Mouse (Mus musculus) kidney, adult 2 months (tissue): ENCODE results near the gene Six6. TPM values are rescaled to one million over a fixed set of nuclear protein-coding genes. Genes with fewer than 3 reads are reported as not detected.

Experiments
- DNase-seq: peaks from one replicate; pipeline ENCODE4 v3.0.0; 2021
- H3K27ac ChIP-seq: fragments of 200-500 bp; 2 replicates; pipeline ENCODE4 v1.5.1; 2012; ENCODE audit warnings: low read depth, low read length, control low read depth, inconsistent platforms; ENCODE audit not compliant: insufficient read depth
- H3K27me3 ChIP-seq: fragments of 200-500 bp; replicated peaks from 2 replicates; pipeline ENCODE4 v1.6.1; 2012; ENCODE audit warnings: mild to moderate bottlenecking, moderate library complexity, low read length, inconsistent platforms; ENCODE audit not compliant: control insufficient read depth, insufficient read depth
- H3K36me3 ChIP-seq: fragments of 200-500 bp; 2 replicates; pipeline ENCODE4 v1.6.1; 2012; ENCODE audit warnings: mild to moderate bottlenecking, moderate library complexity, low read length, inconsistent platforms; ENCODE audit not compliant: control insufficient read depth, insufficient read depth
- H3K4me1 ChIP-seq: fragments of 200-500 bp; 2 replicates; pipeline ENCODE4 v1.6.1; 2011; ENCODE audit warnings: low read length; ENCODE audit not compliant: control insufficient read depth, insufficient read depth
- H3K4me3 ChIP-seq: fragments of 200-500 bp; 2 replicates; pipeline ENCODE4 v1.5.1; 2011; ENCODE audit warnings: mild to moderate bottlenecking, low read depth, low read length, control low read depth; ENCODE audit not compliant: insufficient read depth
- CTCF ChIP-seq: fragments of 200-500 bp; conservative IDR thresholded peaks from 2 replicates; pipeline ENCODE4 v1.5.1; 2011; ENCODE audit warnings: low read depth, mild to moderate bottlenecking, control low read depth, low read length, moderate library complexity, mixed read lengths; ENCODE audit not compliant: insufficient read depth, insufficient read length
- POLR2A ChIP-seq: fragments of 200-500 bp; IDR thresholded peaks from one replicate; pipeline ENCODE4 v1.6.1; 2011; ENCODE audit warnings: low read depth, low read length, control low read depth
- WGBS: fragments of 180-500 bp; shearing (Covaris S2); methylation state at CpG from one replicate; pipeline ENCODE4 v1.1.7; 2018; 5-methylcytosine and 5-hydroxymethylcytosine counted together
- polyA plus RNA-seq: library from polyadenylated mRNA; depleted of rRNA; stranded (reverse); fragments of >200 nt; gene quantifications from 2 replicates; pipeline ENCODE4 v1.2.3, GENCODE M21; 2012; rRNA removed

The Six6 gene
- polyA plus RNA-seq: not detected in 2 replicates

- Histone ChIP-seq H3K27me3 (peaks cover 14% of the 10 kb centered on the region), H3K36me3 (no peaks in the 10 kb centered on the region), H3K27ac (no peak within 1 kb of the TSS), H3K4me1 (no peaks in the 10 kb centered on the region), H3K4me3 (no peak within 1 kb of the TSS)
- DNase-seq: no peak
- TF ChIP-seq CTCF (no peak), POLR2A (no peak)
- WGBS: under 1% methylated on average over 28 of the region's 28 CpGs
Observed at GRCm38 (mm10) chr12:72939616-72940015, at the start of gene Six6. TSS of gene Six6 (plus strand) at chr12:72939892.

GRCm38 (mm10) chr12:72917159-72917993 lies 22.3 kb upstream of the Six6 start:
- WGBS: 20% methylated on average over 45 of the region's 48 CpGs
- Histone ChIP-seq H3K4me3 (no peak overlapping the region), H3K4me1 (no peaks in the 10 kb centered on the region), H3K36me3 (no peaks in the 10 kb centered on the region), H3K27ac (no peak overlapping the region), H3K27me3 (peaks cover 4% of the 10 kb centered on the region; the same call in 1 of the 2 replicates)
- TF ChIP-seq POLR2A (no peak), CTCF (no peak)
- no peak for DNase-seq

GRCm38 (mm10) chr12:72936751-72937150 lies 2.9 kb upstream of the Six6 start:
- 36% methylated on average over 8 of the region's 8 CpGs for WGBS
- no peak overlapping the region for H3K27ac ChIP-seq
- peaks cover 9% of the 10 kb centered on the region for H3K27me3 ChIP-seq
- no peaks in the 10 kb centered on the region for H3K4me1 ChIP-seq
- DNase-seq: no peak
- TF ChIP-seq POLR2A (no peak), CTCF (no peak)
- no peaks in the 10 kb centered on the region for H3K36me3 ChIP-seq
- H3K4me3 ChIP-seq: no peak overlapping the region

GRCm38 (mm10) chr12:72937537-72938120 lies 2.1 kb upstream of the Six6 start:
- no peak for DNase-seq
- 8% methylated on average over 19 of the region's 19 CpGs for WGBS
- H3K4me1 ChIP-seq: no peaks in the 10 kb centered on the region
- TF ChIP-seq POLR2A: no peak
- no peaks in the 10 kb centered on the region for H3K36me3 ChIP-seq
- no peak overlapping the region for H3K27ac ChIP-seq
- peaks cover 10% of the 10 kb centered on the region for H3K27me3 ChIP-seq
- H3K4me3 ChIP-seq: no peak overlapping the region

GRCm38 (mm10) chr12:72938176-72938575 lies 1.5 kb upstream of the Six6 start:
- peaks cover 10% of the 10 kb centered on the region for H3K27me3 ChIP-seq

GRCm38 (mm10) chr12:72938600-72939490 lies 847 bp upstream of the Six6 start:
- no peak for TF ChIP-seq CTCF
- TF ChIP-seq POLR2A: no peak
- no peak for DNase-seq
- H3K4me3 ChIP-seq: no peak overlapping the region
- peaks cover 12% of the 10 kb centered on the region for H3K27me3 ChIP-seq
- no peaks in the 10 kb centered on the region for H3K36me3 ChIP-seq
- H3K27ac ChIP-seq: no peak overlapping the region
- H3K4me1 ChIP-seq: no peaks in the 10 kb centered on the region
- 5% methylated on average over 14 of the region's 14 CpGs for WGBS

More at GRCm38 (mm10) chr12:72938176-72938575, 1.5 kb upstream of the Six6 start:
- 5% methylated on average over 13 of the region's 13 CpGs for WGBS
- Histone ChIP-seq H3K36me3 (no peaks in the 10 kb centered on the region), H3K4me1 (no peaks in the 10 kb centered on the region), H3K4me3 (no peak overlapping the region), H3K27ac (no peak overlapping the region)
- TF ChIP-seq POLR2A (no peak), CTCF (no peak)
- DNase-seq: no peak
